Mouse (Mus musculus) layer of hippocampus, adult 9-11 months (tissue): ENCODE data around the gene Ostm1.
A peak's percentile ranks its signal among the peaks of the same experiment; 100 is the strongest.

Experiments used
- DNase-seq: peaks from one replicate; pipeline ENCODE4 v3.0.0; 2022

Gene Ostm1

GRCm38 (mm10) chr10:42583157-42583872 is at the start of gene Ostm1, which contains the start of gene Nr2e1:
Ostm1 (plus strand) TSS chr10:42583822.
Nr2e1 (minus strand) TSS chr10:42583632.
- DNase-seq: peak; percentile 65

GRCm38 (mm10) chr10:42533836-42534453 is 49.7 kb upstream of the Ostm1 start:
- DNase-seq: no peak

GRCm38 (mm10) chr10:42537571-42538316 is 45.9 kb upstream of the Ostm1 start:
- no peak for DNase-seq

- DNase-seq: no peak
These were observed 37.7 kb upstream of the Ostm1 start for GRCm38 (mm10) chr10:42545707-42546503.

GRCm38 (mm10) chr10:42546507-42546906 is 37.1 kb upstream of the Ostm1 start:
- no peak for DNase-seq

- DNase-seq: no peak
These were observed 23.9 kb upstream of the Ostm1 start for GRCm38 (mm10) chr10:42559581-42560200.

GRCm38 (mm10) chr10:42562272-42562671 is 21.4 kb upstream of the Ostm1 start:
- no peak for DNase-seq

- no peak for DNase-seq
These were observed 11.1 kb upstream of the Ostm1 start for GRCm38 (mm10) chr10:42572567-42572966.

- no peak for DNase-seq
These were observed 10.7 kb upstream of the Ostm1 start for GRCm38 (mm10) chr10:42572971-42573370.

- DNase-seq: no peak
These were observed 9.0 kb upstream of the Ostm1 start for GRCm38 (mm10) chr10:42574639-42575038.

GRCm38 (mm10) chr10:42577525-42578280 is 5.9 kb upstream of the Ostm1 start:
- DNase-seq: no peak

- DNase-seq: no peak
These were observed 5.3 kb upstream of the Ostm1 start for GRCm38 (mm10) chr10:42578281-42578675.

GRCm38 (mm10) chr10:42578698-42579474 is 4.7 kb upstream of the Ostm1 start:
- DNase-seq: no peak

- DNase-seq: no peak
These were observed 4.0 kb upstream of the Ostm1 start for GRCm38 (mm10) chr10:42579475-42580130.

- no peak for DNase-seq
These were observed 3.3 kb upstream of the Ostm1 start for GRCm38 (mm10) chr10:42580131-42580950.

- no peak for DNase-seq
These were observed 2.7 kb upstream of the Ostm1 start for GRCm38 (mm10) chr10:42580951-42581277.

- DNase-seq: no peak
These were observed 1.7 kb upstream of the Ostm1 start for GRCm38 (mm10) chr10:42581694-42582565.

- DNase-seq: no peak
These were observed 984 bp upstream of the Ostm1 start for GRCm38 (mm10) chr10:42582566-42583110.
